Mouse (Mus musculus) inflammation-experienced regulatory T-cells, adult 16 weeks (primary cell): ENCODE data around the gene Olfr1353. TPM values are rescaled to one million over a fixed set of nuclear protein-coding genes. Genes with fewer than 3 reads are reported as not detected.

Experiments used
- polyA plus RNA-seq: library from polyadenylated mRNA; unstranded; fragments of 100-300 nt; shearing (Covaris generic); gene quantifications from one replicate; pipeline ENCODE4 v1.2.1, GENCODE M21; 2017

Gene Olfr1353
- polyA plus RNA-seq: not detected

DNA sequence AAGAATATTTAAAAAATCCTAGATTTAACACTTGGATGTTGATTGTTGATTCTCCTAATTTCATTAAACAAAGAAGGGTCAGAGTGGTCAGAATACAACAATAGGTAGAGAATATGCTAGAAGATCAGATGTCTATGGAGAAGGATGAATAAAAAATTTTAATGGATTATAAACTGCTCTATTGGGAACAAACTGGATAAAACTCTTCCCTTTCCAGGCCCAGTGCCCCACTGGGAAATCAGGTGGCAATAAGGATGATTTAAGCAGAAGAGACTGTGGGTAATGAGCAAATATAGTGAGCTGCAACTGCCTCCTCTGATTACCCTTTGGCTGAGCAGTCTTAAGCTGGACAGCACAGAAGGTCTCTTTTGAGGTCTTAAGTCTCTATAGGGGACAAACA is at the start of gene Olfr1353:
Gene Olfr1353 (plus strand): TSS at position 301 of the 400 bp plus-strand sequence.

DNA sequence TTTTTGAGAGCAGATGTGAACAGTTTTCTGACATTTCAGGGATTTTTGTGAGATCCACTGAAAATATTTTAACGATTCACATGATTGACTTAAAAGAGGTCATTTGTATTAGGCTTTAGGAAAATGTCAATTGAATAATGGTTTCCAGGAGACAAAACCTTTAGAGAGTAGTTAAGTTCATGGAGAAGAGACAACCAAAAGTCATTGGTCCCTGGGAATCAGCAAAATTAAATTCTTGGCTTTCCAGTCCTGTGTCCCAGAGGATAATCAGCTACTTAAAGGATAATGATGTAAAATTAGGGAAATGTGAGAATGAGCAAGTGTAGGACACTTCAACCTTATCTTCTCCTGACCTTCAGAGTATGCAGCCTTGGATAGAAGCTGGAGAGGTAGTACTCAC is 12.8 kb upstream of the Olfr1353 start, which contains the start of gene Olfr8:
Gene Olfr8 (plus strand): TSS at position 301 of the 400 bp plus-strand sequence.

DNA sequence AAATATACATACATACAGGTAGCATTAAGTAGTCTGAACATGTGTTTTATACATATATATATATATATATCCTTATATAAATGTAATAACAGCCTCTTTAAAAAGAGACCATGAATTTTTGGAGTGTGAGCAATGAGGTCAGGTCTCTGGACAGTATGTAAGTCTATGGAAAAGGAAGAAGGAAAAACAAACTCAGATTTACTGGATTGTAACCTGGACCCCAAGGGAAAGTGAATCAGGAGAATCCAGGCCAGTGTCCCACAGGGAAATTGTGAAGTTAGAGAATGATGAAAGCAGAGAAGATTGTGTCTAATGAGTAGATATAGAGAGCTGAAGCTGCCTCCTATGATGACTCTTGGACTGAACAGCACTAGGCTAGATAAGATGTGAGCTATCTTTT is 17.6 kb downstream of the Olfr1353 start, which contains the start of gene Olfr1352:
Gene Olfr1352 (plus strand): TSS at position 301 of the 400 bp plus-strand sequence.

DNA sequence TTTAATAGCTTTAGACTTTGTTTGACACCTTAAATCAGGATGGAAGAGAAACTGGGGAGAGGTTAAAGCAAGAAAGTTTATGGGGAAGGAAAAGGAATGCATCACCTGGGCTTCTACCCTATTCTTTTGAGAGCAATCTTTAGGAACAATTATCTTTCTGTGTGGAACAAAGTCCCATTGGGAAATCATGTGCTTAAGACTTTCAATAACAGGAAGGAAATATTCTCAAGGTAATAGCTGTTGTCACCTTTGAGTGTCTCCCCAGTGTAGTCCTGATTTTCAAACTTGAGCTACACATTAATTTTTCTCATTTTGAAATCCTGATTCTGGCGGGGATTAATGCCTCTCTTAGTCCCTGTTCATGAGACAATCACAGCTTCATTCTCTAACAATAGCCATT is 49.1 kb downstream of the Olfr1353 start, which contains the start of gene Olfr1351:
Gene Olfr1351 (plus strand): TSS at position 301 of the 400 bp plus-strand sequence.

Other genes with a start within 250 kb of the Olfr1353 start
- gene Casp14, start 245.0 kb upstream of the Olfr1353 start, polyA plus RNA-seq: not detected
- not detected for gene Ccdc105, start 210.2 kb upstream of the Olfr1353 start, polyA plus RNA-seq
- not detected for gene Slc1a6, start 182.8 kb upstream of the Olfr1353 start, polyA plus RNA-seq
- gene Olfr1356, start 111.1 kb upstream of the Olfr1353 start, polyA plus RNA-seq: not detected
- not detected for gene Olfr1355, start 87.8 kb upstream of the Olfr1353 start, polyA plus RNA-seq
- not detected for gene Olfr1354, start 50.1 kb upstream of the Olfr1353 start, polyA plus RNA-seq
- not detected for gene Olfr8, start 12.7 kb upstream of the Olfr1353 start, polyA plus RNA-seq
- not detected for gene Olfr1352, start 17.7 kb downstream of the Olfr1353 start, polyA plus RNA-seq
- gene Olfr1351, start 49.2 kb downstream of the Olfr1353 start, polyA plus RNA-seq: not detected
- not detected for gene Olfr57, start 65.4 kb downstream of the Olfr1353 start, polyA plus RNA-seq
- 35.6 TPM for gene 2610008E11Rik, start 134.3 kb downstream of the Olfr1353 start, polyA plus RNA-seq
- not detected for gene Vmn2r80, start 185.5 kb downstream of the Olfr1353 start, polyA plus RNA-seq